Mouse (Mus musculus) MEL (cell line): ENCODE data around the gene Itm2c. TPM values are rescaled to one million over a fixed set of nuclear protein-coding genes. Genes with fewer than 3 reads are reported as not detected.

Source experiments
- DNase-seq: peaks from one replicate; pipeline ENCODE4 v3.0.0; 2011; ENCODE audit warnings: low read depth, low spot score
- H3K27ac ChIP-seq: 2 replicates; pipeline ENCODE4 v1.5.1; 2012; ENCODE audit warnings: low read depth, mild to moderate bottlenecking, control low read depth, low read length, moderate library complexity; ENCODE audit not compliant: control insufficient read depth
- H3K27me3 ChIP-seq, 2 experiments: fragments of 150-350 bp in 1 of 2; sonication (generic) in 1 of 2; 2 replicates each; pipeline ENCODE4 v1.6.1; 2012; ENCODE audit warnings: low read length in 2 of 2, mild to moderate bottlenecking in 2 of 2, improper control_type of control experiment in 1 of 2, moderate library complexity in 1 of 2; ENCODE audit not compliant: insufficient read depth in 2 of 2, control insufficient read depth in 1 of 2
- H3K36me3 ChIP-seq, 2 experiments: 2 replicates each; pipeline ENCODE4 v1.6.1; 2012 to 2014; ENCODE audit warnings: low read length in 2 of 2, improper control_type of control experiment in 1 of 2, inconsistent platforms in 1 of 2, mild to moderate bottlenecking in 1 of 2; ENCODE audit not compliant: insufficient read depth in 2 of 2, control insufficient read depth in 1 of 2
- H3K4me1 ChIP-seq, 2 experiments: fragments of 150-350 bp in 1 of 2; sonication (generic) in 1 of 2; 2 replicates each; pipeline ENCODE4 v1.6.1; 2012; ENCODE audit warnings: low read length in 2 of 2, improper control_type of control experiment in 1 of 2, mild to moderate bottlenecking in 1 of 2; ENCODE audit not compliant: insufficient read depth in 2 of 2, control insufficient read depth in 1 of 2
- H3K4me3 ChIP-seq, 2 experiments: fragments of 150-350 bp in 1 of 2; sonication (generic) in 1 of 2; 2 replicates each; pipeline ENCODE4 v1.5.1; 2012; ENCODE audit warnings: low read depth in 2 of 2, low read length in 2 of 2, mild to moderate bottlenecking in 2 of 2, moderate library complexity in 2 of 2, control low read depth in 1 of 2, improper control_type of control experiment in 1 of 2; ENCODE audit not compliant: control insufficient read depth in 1 of 2, insufficient read depth in 1 of 2
- H3K79me2 ChIP-seq: 2 replicates; pipeline ENCODE4 v1.6.1; 2012; ENCODE audit warnings: mild to moderate bottlenecking, low read length, moderate library complexity; ENCODE audit not compliant: control insufficient read depth, poor library complexity, insufficient read depth
- H3K9ac ChIP-seq: 2 replicates; pipeline ENCODE4 v1.6.1; 2012; ENCODE audit warnings: low read depth, mild to moderate bottlenecking, control low read depth, low read length, moderate library complexity; ENCODE audit not compliant: control insufficient read depth, poor library complexity, severe bottlenecking
- H3K9me3 ChIP-seq: fragments of 150-350 bp; sonication (generic); replicated peaks from 2 replicates; pipeline ENCODE4 v1.6.1; 2012; ENCODE audit warnings: mild to moderate bottlenecking, low read length, improper control_type of control experiment, moderate library complexity; ENCODE audit not compliant: insufficient read depth
- BHLHE40 ChIP-seq: IDR thresholded peaks from 2 replicates; pipeline ENCODE4 v1.6.1; 2012; ENCODE audit warnings: low read depth, mild to moderate bottlenecking, inconsistent platforms, low read length, improper control_type of control experiment, borderline replicate concordance
- CHD1 ChIP-seq: IDR thresholded peaks from 2 replicates; pipeline ENCODE4 v1.6.1; 2012; ENCODE audit warnings: low read depth, mild to moderate bottlenecking, inconsistent platforms, low read length, improper control_type of control experiment
- CHD2 ChIP-seq: IDR thresholded peaks from 2 replicates; pipeline ENCODE4 v1.6.1; 2011; ENCODE audit warnings: low read length, improper control_type of control experiment
- CTCF ChIP-seq, 3 experiments: IDR thresholded peaks in 2 of 3; conservative IDR thresholded peaks in 1 of 3; 2 replicates each; pipeline ENCODE4 v1.5.1; 2011 to 2012; ENCODE audit warnings: low read length in 3 of 3, low read depth in 2 of 3, mild to moderate bottlenecking in 2 of 3, improper control_type of control experiment in 1 of 3, inconsistent platforms in 1 of 3, mixed read lengths in 1 of 3, moderate library complexity in 1 of 3; ENCODE audit not compliant: control insufficient read depth in 1 of 3, insufficient read depth in 1 of 3, poor library complexity in 1 of 3, severe bottlenecking in 1 of 3
- EP300 ChIP-seq, 2 experiments: IDR thresholded peaks; 2 replicates each; pipeline ENCODE4 v1.6.1; 2011; ENCODE audit warnings: improper control_type of control experiment in 2 of 2, low read length in 2 of 2, low read depth in 1 of 2, mild to moderate bottlenecking in 1 of 2
- GATA1 ChIP-seq: IDR thresholded peaks from 2 replicates; pipeline ENCODE4 v1.6.1; 2011; ENCODE audit warnings: low read depth, low read length, improper control_type of control experiment
- HCFC1 ChIP-seq: IDR thresholded peaks from 2 replicates; pipeline ENCODE4 v1.6.1; 2012; ENCODE audit warnings: low read depth, mild to moderate bottlenecking, inconsistent platforms, low read length, improper control_type of control experiment, moderate library complexity
- MAFK ChIP-seq: IDR thresholded peaks from 2 replicates; pipeline ENCODE4 v1.6.1; 2011; ENCODE audit warnings: low read depth, mild to moderate bottlenecking, low read length, improper control_type of control experiment, borderline replicate concordance
- MAX ChIP-seq: IDR thresholded peaks from 2 replicates; pipeline ENCODE4 v1.6.1; 2011; ENCODE audit warnings: low read length, improper control_type of control experiment
- MEF2A ChIP-seq: IDR thresholded peaks from 2 replicates; pipeline ENCODE4 v1.6.1; 2014; ENCODE audit warnings: low read depth, mild to moderate bottlenecking, inconsistent platforms, low read length, improper control_type of control experiment; ENCODE audit not compliant: poor library complexity, insufficient replicate concordance, severe bottlenecking; ENCODE audit errors: extremely low read depth
- MXI1 ChIP-seq: IDR thresholded peaks from 2 replicates; pipeline ENCODE4 v1.6.1; 2011; ENCODE audit warnings: mild to moderate bottlenecking, low read depth, low read length, improper control_type of control experiment
- MYB ChIP-seq: IDR thresholded peaks from 2 replicates; pipeline ENCODE4 v1.6.1; 2011; ENCODE audit warnings: mild to moderate bottlenecking, low read depth, low read length, improper control_type of control experiment
- MYC ChIP-seq: IDR thresholded peaks from 2 replicates; pipeline ENCODE4 v1.6.1; 2011; ENCODE audit warnings: low read depth, mild to moderate bottlenecking, low read length, improper control_type of control experiment, moderate library complexity
- NRF1 ChIP-seq: IDR thresholded peaks from 2 replicates; pipeline ENCODE4 v1.6.1; 2014; ENCODE audit warnings: low read depth, mild to moderate bottlenecking, inconsistent platforms, low read length, improper control_type of control experiment, moderate library complexity; ENCODE audit not compliant: poor library complexity, insufficient read depth, severe bottlenecking
- POLR2A ChIP-seq, 2 experiments: IDR thresholded peaks; 2 replicates each; pipeline ENCODE4 v1.6.1; 2011 to 2012; ENCODE audit warnings: low read length in 2 of 2, mild to moderate bottlenecking in 2 of 2, control low read depth in 1 of 2, improper control_type of control experiment in 1 of 2, low read depth in 1 of 2, moderate library complexity in 1 of 2; ENCODE audit not compliant: control insufficient read depth in 1 of 2, insufficient read depth in 1 of 2, poor library complexity in 1 of 2
- RCOR1 ChIP-seq: IDR thresholded peaks from 2 replicates; pipeline ENCODE4 v1.6.1; 2012; ENCODE audit warnings: low read depth, mild to moderate bottlenecking, inconsistent platforms, low read length, improper control_type of control experiment
- SIN3A ChIP-seq: IDR thresholded peaks from 2 replicates; pipeline ENCODE4 v1.6.1; 2012; ENCODE audit warnings: low read length, improper control_type of control experiment, inconsistent platforms
- SMC3 ChIP-seq: IDR thresholded peaks from 2 replicates; pipeline ENCODE4 v1.6.1; 2011; ENCODE audit warnings: low read depth, low read length, improper control_type of control experiment
- USF2 ChIP-seq, 2 experiments: IDR thresholded peaks; 2 replicates each; pipeline ENCODE4 v1.6.1; 2011 to 2012; ENCODE audit warnings: improper control_type of control experiment in 2 of 2, low read length in 2 of 2, borderline replicate concordance in 1 of 2, inconsistent platforms in 1 of 2, low read depth in 1 of 2, mild to moderate bottlenecking in 1 of 2; ENCODE audit not compliant: insufficient read depth in 1 of 2
- ZC3H11A ChIP-seq: IDR thresholded peaks from 2 replicates; pipeline ENCODE4 v1.6.1; 2012; ENCODE audit warnings: low read depth, mild to moderate bottlenecking, inconsistent platforms, low read length, improper control_type of control experiment
- ZNF384 ChIP-seq: IDR thresholded peaks from 2 replicates; pipeline ENCODE4 v1.6.1; 2012; ENCODE audit warnings: low read depth, mild to moderate bottlenecking, inconsistent platforms, low read length, improper control_type of control experiment
- polyA plus RNA-seq, 2 experiments: library from polyadenylated mRNA; stranded (reverse) in 1 of 2; unstranded in 1 of 2; fragments of >175 nt in 1 of 2; fragments of >200 nt in 1 of 2; gene quantifications; 2 replicates each; pipeline versions ENCODE4 v1.2.1 to v1.2.4; 2012; ENCODE audit warnings: low replicate concordance in 2 of 2, low read depth in 1 of 2; ENCODE audit not compliant: insufficient read length in 2 of 2, insufficient read depth in 1 of 2, missing spikeins in 1 of 2
- total RNA-seq: library from RNA; depleted of rRNA; stranded (reverse); fragments of 300-350 nt; gene quantifications from 2 replicates; pipeline ENCODE4 v1.2.3, GENCODE M21; 2012

Gene Itm2c
- total and polyA plus RNA-seq, 3 experiments: 24.8 to 28.2 TPM; not detected in 1

- H3K27me3 ChIP-seq: peaks cover 0 to 1% of the 10 kb centered on the region in 2 experiments; a peak in 2 of 4 replicates
- no peaks in the 10 kb centered on the region for H3K4me1 ChIP-seq
- no peak overlapping the region for H3K9ac ChIP-seq
- no peak overlapping the region for H3K27ac ChIP-seq
- H3K4me3 ChIP-seq: no peak overlapping the region
- DNase-seq: no peak
- H3K79me2 ChIP-seq: no peaks in the 10 kb centered on the region
- no peaks in the 10 kb centered on the region for H3K36me3 ChIP-seq
- H3K9me3 ChIP-seq: no peaks in the 10 kb centered on the region
- TF ChIP-seq BHLHE40 (no peak), ZNF384 (no peak), CHD1 (no peak), MEF2A (no peak), USF2 (IDR thresholded peaks at IDR 0.05; ENCODE audit: borderline replicate concordance in 1 of 2, insufficient read depth in 1 of 2, low read depth in 1 of 2, low read length in 2 of 2) (no peak), SMC3 (no peak), POLR2A (IDR thresholded peaks at IDR 0.05; ENCODE audit: control insufficient read depth in 1 of 2, insufficient read depth in 1 of 2, low read depth in 1 of 2, low read length in 2 of 2, poor library complexity in 1 of 2) (no peak), MXI1 (no peak), RCOR1 (no peak), MYB (no peak), CHD2 (no peak), MAFK (no peak), CTCF (IDR thresholded peaks at IDR 0.05 in 2 of 3, conservative IDR thresholded peaks at IDR 0.05 in 1 of 3; ENCODE audit: control insufficient read depth in 1 of 3, insufficient read depth in 1 of 3, low read depth in 2 of 3, low read length in 3 of 3, poor library complexity in 1 of 3, severe bottlenecking in 1 of 3) (no peak), MYC (no peak), EP300 (IDR thresholded peaks at IDR 0.05; ENCODE audit: low read depth in 1 of 2, low read length in 2 of 2) (no peak), ZC3H11A (no peak), SIN3A (no peak)
Observed at GRCm38 (mm10) chr1:85913078-85913755, 19.1 kb downstream of the Itm2c start.

- no peak overlapping the region for H3K9ac ChIP-seq
- H3K27me3 ChIP-seq: peaks cover 0 to 1% of the 10 kb centered on the region in 2 experiments; a peak in 2 of 4 replicates
- H3K79me2 ChIP-seq: no peaks in the 10 kb centered on the region
- no peak overlapping the region for H3K27ac ChIP-seq
- no peaks in the 10 kb centered on the region for H3K36me3 ChIP-seq
- no peak overlapping the region for H3K4me3 ChIP-seq
- no peaks in the 10 kb centered on the region for H3K4me1 ChIP-seq
- TF ChIP-seq ZC3H11A: no peak
- TF ChIP-seq GATA1: no peak
- no peak for TF ChIP-seq BHLHE40
- TF ChIP-seq NRF1: no peak
- TF ChIP-seq HCFC1: no peak
- TF ChIP-seq MAX: no peak
- no peaks in the 10 kb centered on the region for H3K9me3 ChIP-seq
- no peak for DNase-seq
Observed at GRCm38 (mm10) chr1:85915890-85916289, 21.8 kb downstream of the Itm2c start.
